Mouse (Mus musculus) c-Kit-positive CD71-positive TER-119-negative erythroid progenitor cells, embryonic 14.5 days (primary cell): ENCODE results near the gene Chst15.

Source experiments
- DNase-seq: peaks from one replicate; pipeline ENCODE4 v3.0.0-alpha.2; 2013; ENCODE audit warnings: low read depth

Chst15 gene

GRCm38 (mm10) chr7:132299661-132300210, 17.3 kb downstream of the Chst15 start:
- no peak for DNase-seq

- DNase-seq, result no peak
Measured at GRCm38 (mm10) chr7:132298412-132298990, 18.5 kb downstream of the Chst15 start.

GRCm38 (mm10) chr7:132296661-132297443, 20.2 kb downstream of the Chst15 start:
- no peak for DNase-seq

- no peak for DNase-seq
Measured at GRCm38 (mm10) chr7:132296132-132296531, 20.9 kb downstream of the Chst15 start.

GRCm38 (mm10) chr7:132287340-132287664, 29.7 kb downstream of the Chst15 start:
- DNase-seq, result no peak

- no peak for DNase-seq
Measured at GRCm38 (mm10) chr7:132286630-132287339, 30.2 kb downstream of the Chst15 start.

- DNase-seq, result no peak
Measured at GRCm38 (mm10) chr7:132284795-132285194, 32.2 kb downstream of the Chst15 start.

- DNase-seq, result no peak
Measured at GRCm38 (mm10) chr7:132284048-132284737, 32.8 kb downstream of the Chst15 start.

GRCm38 (mm10) chr7:132282576-132282975, 34.5 kb downstream of the Chst15 start:
- no peak for DNase-seq

GRCm38 (mm10) chr7:132282161-132282560, 34.9 kb downstream of the Chst15 start:
- no peak for DNase-seq

- no peak for DNase-seq
Measured at GRCm38 (mm10) chr7:132281753-132282152, 35.3 kb downstream of the Chst15 start.

- no peak for DNase-seq
Measured at GRCm38 (mm10) chr7:132278658-132279057, 38.4 kb downstream of the Chst15 start.

- DNase-seq, result no peak
Measured at GRCm38 (mm10) chr7:132276287-132276686, 40.7 kb downstream of the Chst15 start.

- DNase-seq, result no peak
Measured at GRCm38 (mm10) chr7:132273741-132274513, 43.1 kb downstream of the Chst15 start.

GRCm38 (mm10) chr7:132272984-132273383, 44.0 kb downstream of the Chst15 start:
- DNase-seq, result no peak

- DNase-seq, result no peak
Measured at GRCm38 (mm10) chr7:132270364-132270763, 46.7 kb downstream of the Chst15 start.

GRCm38 (mm10) chr7:132269661-132270060, 47.4 kb downstream of the Chst15 start:
- DNase-seq, result no peak

GRCm38 (mm10) chr7:132267721-132268498, 49.1 kb downstream of the Chst15 start:
- no peak for DNase-seq

- DNase-seq, result no peak
Measured at GRCm38 (mm10) chr7:132264763-132265162, 52.3 kb downstream of the Chst15 start.

GRCm38 (mm10) chr7:132263186-132263585, 53.8 kb downstream of the Chst15 start:
- no peak for DNase-seq

- peak; percentile 48 for DNase-seq
Measured at GRCm38 (mm10) chr7:132262696-132263095, 54.3 kb downstream of the Chst15 start.
